Mouse (Mus musculus) Patski (cell line): ENCODE results near the gene Ncan. TPM values are rescaled to one million over a fixed set of nuclear protein-coding genes. Genes with fewer than 3 reads are reported as not detected.

Source experiments
- ATAC-seq: fragments of 100-300 bp; one replicate; pipeline ENCODE4 v1.8.0; 2021
- CTCF ChIA-PET: fragments of 350-600 bp; sonication (Branson Sonifier 250); formaldehyde crosslinking; loops from one replicate; lab custom pipeline; 2022; ENCODE audit warnings: inconsistent platforms; lab: Charles Lee
- POLR2A ChIA-PET: fragments of 350-600 bp; sonication (Branson Sonifier 250); formaldehyde crosslinking; loops from one replicate; lab custom pipeline; 2022; ENCODE audit warnings: antibody characterized with exemption, inconsistent platforms; lab: Charles Lee
- DNase-seq: peaks from one replicate; pipeline ENCODE4 v3.0.0-alpha.2; 2011; ENCODE audit warnings: low read depth, low spot score
- H3K27me3 ChIP-seq: fragments of 371-371 bp; one replicate; pipeline ENCODE4 v1.5.1; 2021
- CTCF ChIP-seq: fragments of 100-300 bp; IDR thresholded peaks from one replicate; pipeline ENCODE4 v1.5.1; 2021
- in situ Hi-C: fragments of 300-500 bp; cut with MboI; formaldehyde crosslinking; loops from 3 replicates; pipeline ENCODE4 v1.11.1; 2018; ENCODE audit warnings: low pct_unique_long_range_greater_than_20kb, mixed read lengths
- polyA plus RNA-seq: library from polyadenylated mRNA; unstranded; gene quantifications from one replicate; pipeline ENCODE4 v1.2.3, GENCODE M21; 2021

Ncan gene
- polyA plus RNA-seq, 1 experiment from 2014 or later = 0.01 TPM

- DNase-seq (no peak), ATAC-seq (no peak)
- in situ Hi-C loops = loop anchor here (25.0 kb wide), 1 partner anchor 238 kb away; the partner anchor contains the start of genes Ndufa13, Tssk6 and Yjefn3
- H3K27me3 ChIP-seq = no peaks in the 10 kb centered on the region
- CTCF ChIA-PET = no interaction called here
- TF ChIP-seq CTCF = no peak
- POLR2A ChIA-PET = interaction anchor here (1.2 kb wide), 1 partner anchor 11 kb away, joined by 3 read pairs; the partner anchor contains the start of genes Borcs8, Mef2b and Rfxank
These were observed 29.5 kb upstream of the Ncan start for GRCm38 (mm10) chr8:70150158-70150557.

- CTCF ChIA-PET = interaction anchor here (0.9 kb wide), 1 partner anchor 8 kb away, joined by 4 read pairs; the partner anchor contains the start of gene Mef2b
- DNase-seq = no peak
- POLR2A ChIA-PET = no interaction called here
- ATAC-seq = no peak
- no peaks in the 10 kb centered on the region for H3K27me3 ChIP-seq
- no peak for TF ChIP-seq CTCF
- in situ Hi-C loops = no loop called here
These were observed 27.3 kb upstream of the Ncan start for GRCm38 (mm10) chr8:70147678-70148607.

GRCm38 (mm10) chr8:70139981-70140380 lies 19.3 kb upstream of the Ncan start:
- no peak for DNase-seq
- ChIA-PET POLR2A (interaction anchor here (1.0 to 1.6 kb wide), 2 partner anchors 11 to 104 kb away, joined by 3 to 4 read pairs; no protein-coding TSS in a partner anchor), CTCF (interaction anchor here (1.1 kb wide), 1 partner anchor 9 kb away, joined by 4 read pairs; no protein-coding TSS in a partner anchor)
- TF ChIP-seq CTCF = no peak
- in situ Hi-C loops = no loop called here
- no peaks in the 10 kb centered on the region for H3K27me3 ChIP-seq
- ATAC-seq = no peak

GRCm38 (mm10) chr8:70139026-70139857 lies 18.6 kb upstream of the Ncan start, which contains the start of the genes Rfxank, Borcs8 and Mef2b:
Gene Rfxank, minus strand, starts transcription at chr8:70139154.
Gene Borcs8, plus strand, starts transcription at chr8:70139499.
Gene Mef2b, plus strand, starts transcription at chr8:70139711.
- peak; percentile 98 for DNase-seq
- POLR2A ChIA-PET = interaction anchor here (1.0 to 1.6 kb wide), 2 partner anchors 12 to 103 kb away, joined by 3 to 4 read pairs; no protein-coding TSS in a partner anchor
- no peak for TF ChIP-seq CTCF
- H3K27me3 ChIP-seq = no peaks in the 10 kb centered on the region
- CTCF ChIA-PET = interaction anchor here (1.1 kb wide), 1 partner anchor 9 kb away, joined by 4 read pairs; no protein-coding TSS in a partner anchor
- peak; percentile 91 for ATAC-seq
- in situ Hi-C loops = no loop called here

GRCm38 (mm10) chr8:70137890-70138289 lies 17.2 kb upstream of the Ncan start:
- TF ChIP-seq CTCF = no peak
- ATAC-seq = no peak
- in situ Hi-C loops = no loop called here
- ChIA-PET POLR2A (no interaction called here), CTCF (no interaction called here)
- no peak for DNase-seq
- H3K27me3 ChIP-seq = no peaks in the 10 kb centered on the region

- ATAC-seq = no peak
- no peak for TF ChIP-seq CTCF
- in situ Hi-C loops = no loop called here
- CTCF ChIA-PET = no interaction called here
- no peak for DNase-seq
- no peaks in the 10 kb centered on the region for H3K27me3 ChIP-seq
- POLR2A ChIA-PET = no interaction called here
These were observed 15.9 kb upstream of the Ncan start for GRCm38 (mm10) chr8:70136591-70136990.

- H3K27me3 ChIP-seq = no peaks in the 10 kb centered on the region
- in situ Hi-C loops = no loop called here
- TF ChIP-seq CTCF = no peak
- ChIA-PET POLR2A (no interaction called here), CTCF (no interaction called here)
- DNase-seq (no peak), ATAC-seq (no peak)
These were observed 14.3 kb upstream of the Ncan start for GRCm38 (mm10) chr8:70134931-70135330.

- H3K27me3 ChIP-seq = no peaks in the 10 kb centered on the region
- no peak for TF ChIP-seq CTCF
- POLR2A ChIA-PET = no interaction called here
- in situ Hi-C loops = no loop called here
- CTCF ChIA-PET = no interaction called here
- DNase-seq (no peak), ATAC-seq (no peak)
These were observed 13.4 kb upstream of the Ncan start for GRCm38 (mm10) chr8:70134086-70134485.

- CTCF ChIA-PET = no interaction called here
- no peak for TF ChIP-seq CTCF
- POLR2A ChIA-PET = interaction anchor here (0.6 kb wide), 1 partner anchor 11 kb away, joined by 3 read pairs; no protein-coding TSS in a partner anchor
- H3K27me3 ChIP-seq = no peaks in the 10 kb centered on the region
- DNase-seq (no peak), ATAC-seq (peak; percentile 57)
- in situ Hi-C loops = no loop called here
These were observed 10.7 kb upstream of the Ncan start, which contains the start of gene Nr2c2ap for GRCm38 (mm10) chr8:70131166-70131883. Gene Nr2c2ap, plus strand, starts transcription at chr8:70131333.

- ChIA-PET CTCF (interaction anchor here (1.1 kb wide), 1 partner anchor 36 kb away, joined by 3 read pairs; no protein-coding TSS in a partner anchor), POLR2A (no interaction called here)
- DNase-seq = no peak
- TF ChIP-seq CTCF = no peak
- in situ Hi-C loops = no loop called here
- H3K27me3 ChIP-seq = no peaks in the 10 kb centered on the region
- no peak for ATAC-seq
These were observed 9.4 kb upstream of the Ncan start for GRCm38 (mm10) chr8:70130066-70130465.
